8 mouse cellular contexts compared by ENCODE assay signal in genomic region chr5:115429359-115430186, GRCm38 (mm10). TPM values are rescaled to one million over a fixed set of nuclear protein-coding genes. Genes with fewer than 3 reads are reported as not detected.
DNase-seq lines count a peak whose midpoint lies in the region; ATAC-seq and TF ChIP-seq lines count a peak whose summit lies in the region.

TSS of gene Msi1 (plus strand) at chr5:115429599.

- peak within 1 kb of the TSS; percentile 99 for H3K4me2 ChIP-seq in lung, postnatal 0 days (replicated peaks; ENCODE audit: low read depth, low read length)
- peak within 1 kb of the TSS; percentile 94 for H3K4me2 ChIP-seq in forebrain, embryonic 14.5 days (ENCODE audit: low read length)
- H3K4me2 ChIP-seq in neural tube, embryonic 11.5 days (ENCODE audit: low read depth): peak within 1 kb of the TSS; percentile 97

- H3K27me3 ChIP-seq in lung, postnatal 0 days (replicated peaks; ENCODE audit: insufficient read depth, low read length): 0 out of 2 replicates have a peak, but pooled peaks cover 5% of the 10 kb centered on the region
- no peaks in the 10 kb centered on the region for H3K27me3 ChIP-seq in forebrain, embryonic 14.5 days (replicated peaks; ENCODE audit: control insufficient read depth, insufficient read depth, low read length)
- no peaks in the 10 kb centered on the region for H3K27me3 ChIP-seq in neural tube, embryonic 11.5 days (ENCODE audit: control insufficient read depth, insufficient read depth, low read length)

- no peaks in the 10 kb centered on the region for H3K36me3 ChIP-seq in lung, postnatal 0 days (ENCODE audit: insufficient read depth, low read length)
- peaks cover 20% of the 10 kb centered on the region for H3K36me3 ChIP-seq in forebrain, embryonic 14.5 days (ENCODE audit: control insufficient read depth, insufficient read depth, low read length)
- H3K36me3 ChIP-seq in neural tube, embryonic 11.5 days (ENCODE audit: control insufficient read depth, insufficient read depth, low read length): no peaks in the 10 kb centered on the region; the same call in none of the 2 replicates

- no peak for TF ChIP-seq CTCF in lung, postnatal 0 days (IDR thresholded peaks at IDR 0.05)

- H3K27ac ChIP-seq in lung, postnatal 0 days (ENCODE audit: low read length): no peak within 1 kb of the TSS
- peak within 1 kb of the TSS; percentile 100 for H3K27ac ChIP-seq in forebrain, embryonic 14.5 days (ENCODE audit: low read depth, low read length)
- H3K27ac ChIP-seq in neural tube, embryonic 11.5 days (ENCODE audit: low read depth, low read length): peak within 1 kb of the TSS; percentile 100

- peak within 1 kb of the TSS; percentile 19; the same call in 1 of the 2 replicates for H3K9ac ChIP-seq in lung, postnatal 0 days (replicated peaks; ENCODE audit: low read depth)
- peak within 1 kb of the TSS; percentile 100 for H3K9ac ChIP-seq in forebrain, embryonic 14.5 days (ENCODE audit: low read length)
- peak within 1 kb of the TSS; percentile 100 for H3K9ac ChIP-seq in neural tube, embryonic 11.5 days (ENCODE audit: low read length)

- H3K9me3 ChIP-seq in lung, postnatal 0 days (ENCODE audit: low read length): no peaks in the 10 kb centered on the region
- H3K9me3 ChIP-seq in forebrain, embryonic 14.5 days (replicated peaks; ENCODE audit: control insufficient read depth, low read length): no peaks in the 10 kb centered on the region
- no peaks in the 10 kb centered on the region for H3K9me3 ChIP-seq in neural tube, embryonic 11.5 days (ENCODE audit: control insufficient read depth, low read length)

- no peaks in the 10 kb centered on the region for H3K4me1 ChIP-seq in lung, postnatal 0 days (ENCODE audit: insufficient read depth, low read depth, low read length)
- peaks cover 36% of the 10 kb centered on the region for H3K4me1 ChIP-seq in forebrain, embryonic 14.5 days (ENCODE audit: control insufficient read depth, insufficient read depth, low read length)
- peaks cover 35% of the 10 kb centered on the region for H3K4me1 ChIP-seq in neural tube, embryonic 11.5 days (ENCODE audit: control insufficient read depth, insufficient read depth, low read length)

- TF ChIP-seq EP300 in lung, postnatal 0 days (IDR thresholded peaks at IDR 0.05): no peak

- WGBS in lung, postnatal 0 days: 0% methylated on average over 20 of the region's 117 CpGs
- WGBS in forebrain, embryonic 14.5 days: under 1% methylated on average over 34 of the region's 117 CpGs
- under 1% methylated on average over 31 of the region's 117 CpGs for WGBS in neural tube, embryonic 11.5 days

- intact Hi-C loops in left cerebral cortex, postnatal 14 days (cut with DNase I): no loop called here

- peak within 1 kb of the TSS; percentile 61 for H3K4me3 ChIP-seq in lung, postnatal 0 days (ENCODE audit: low read depth, low read length)
- H3K4me3 ChIP-seq in forebrain, embryonic 14.5 days (ENCODE audit: low read depth, low read length): peak within 1 kb of the TSS; percentile 99
- H3K4me3 ChIP-seq in neural tube, embryonic 11.5 days (ENCODE audit: low read depth, low read length): peak within 1 kb of the TSS; percentile 100

- ATAC-seq in lung, postnatal 0 days: peak; percentile 54
- ATAC-seq in forebrain, embryonic 14.5 days: peak; percentile 73
- ATAC-seq in neural tube, embryonic 11.5 days (ENCODE audit: insufficient read depth, low FRiP score, low TSS enrichment): peak; percentile 69
- no peak for ATAC-seq in inflammation-experienced regulatory T-cells, adult 6 months

- peak; percentile 69 to 82 for DNase-seq in cerebellum, postnatal 10 days
- no peak for DNase-seq in cerebellum, adult 11-12 months
- no peak for DNase-seq in lung, postnatal 0 days (ENCODE audit: low spot score)
- no peak for DNase-seq in lung, adult 18-20 months
- DNase-seq in forebrain, embryonic 14.5 days (ENCODE audit: low spot score): peak; percentile 78
- no peak for DNase-seq in left cerebral cortex, postnatal 14 days (ENCODE audit: low spot score in 2 of 2)
- DNase-seq in neural tube, embryonic 11.5 days (ENCODE audit: low spot score): peak; percentile 80

RNA-seq across cellular contexts. Expression of gene Msi1, which starts in this region (rescaled TPM):
- polyA plus RNA-seq in lung, postnatal 0 days (2015; fragmentation: Nextera tagmentation; extraction: Ambion mirVana): 1.2 TPM in 2 replicates
- 63.3 and 69.4 TPM in 2 replicates for polyA plus RNA-seq in forebrain, embryonic 14.5 days (2014; fragmentation: Nextera tagmentation; extraction: Ambion mirVana)
- 10 to 100 TPM; 45.4 to 54.0 TPM for total RNA-seq in left cerebral cortex, postnatal 14 days (2021)
- polyA plus RNA-seq in neural tube, embryonic 11.5 days (2014; fragmentation: Nextera tagmentation; extraction: Ambion mirVana): 138 and 147 TPM in 2 replicates
- not detected for polyA plus RNA-seq in inflammation-experienced regulatory T-cells, adult 6 months (2017; shearing (Covaris generic))

Comparison
In these comparisons a context has a peak if more than half of its experiments do, and no peak if none do; other contexts are left out.
1. RNA of gene Msi1 (polyA plus RNA-seq): 138 to 147 TPM in neural tube, embryonic 11.5 days and 63.3 to 69.4 TPM in forebrain, embryonic 14.5 days; 1.2 TPM in lung, postnatal 0 days and not detected in inflammation-experienced regulatory T-cells, adult 6 months; every median in the first group is over 10 times any median in the second.
2. DNase-seq: peak in cerebellum, postnatal 10 days (2 of 2), forebrain, embryonic 14.5 days (single experiment) and neural tube, embryonic 11.5 days (single experiment); none in cerebellum, adult 11-12 months (single experiment), lung, postnatal 0 days (single experiment), lung, adult 18-20 months (0 of 2) and left cerebral cortex, postnatal 14 days (0 of 2).
3. H3K9ac ChIP-seq: peak in every context shown above with its lines; median percentile 100 in forebrain, embryonic 14.5 days; 100 in neural tube, embryonic 11.5 days; 19 in lung, postnatal 0 days.
4. Peak in every context shown above with its lines, with median percentiles within 50 percentile points of each other: H3K4me2 ChIP-seq and H3K4me3 ChIP-seq.